ENCODE assay signal across 8 mouse cellular contexts in the genomic region with DNA sequence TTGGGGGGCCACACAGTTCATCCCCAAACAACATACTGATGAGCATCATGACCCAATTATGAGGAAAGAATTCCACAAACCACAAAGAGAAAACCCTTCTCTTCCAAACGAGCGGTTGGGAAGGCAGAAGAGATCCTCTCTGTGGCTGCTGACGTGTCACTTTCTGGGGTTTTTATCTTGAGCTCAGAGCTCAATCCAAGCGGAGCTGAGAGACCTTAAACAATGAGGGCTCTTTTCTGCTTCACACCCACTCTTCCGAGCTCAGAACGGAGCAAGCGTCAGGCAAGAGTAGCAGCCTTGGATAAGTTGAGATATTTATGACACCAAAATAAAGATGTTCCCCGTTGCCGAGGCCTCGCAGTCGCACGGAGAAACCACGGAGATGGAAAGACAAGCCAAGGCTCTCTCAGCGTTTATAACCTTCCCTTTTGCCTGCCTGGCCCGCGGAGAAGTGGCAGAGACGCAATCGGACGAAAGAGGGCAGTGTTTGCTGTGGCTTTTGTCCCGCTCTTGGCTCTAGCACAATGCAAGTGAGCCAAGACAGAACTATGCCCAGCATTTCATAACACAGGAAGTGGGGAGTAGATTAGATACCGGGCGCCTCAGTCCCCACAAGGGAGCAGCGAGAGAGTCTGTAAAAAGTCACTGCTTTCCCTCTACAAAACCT.
A peak's percentile ranks its signal among the peaks of the same experiment; 100 is the strongest.
DNase-seq lines count a peak whose midpoint lies in the region; ATAC-seq and TF ChIP-seq lines count a peak whose summit lies in the region.

No protein-coding gene starts in this region.

- no peak for TF ChIP-seq POLR2A in bone marrow, adult 2 months (IDR thresholded peaks at IDR 0.05; ENCODE audit: borderline replicate concordance, control insufficient read depth, low read depth, low read length)

- no peak overlapping the region for H3K9ac ChIP-seq in embryonic facial prominence, embryonic 15.5 days
- peak overlapping the region; percentile 4; the same call in 1 of the 2 replicates for H3K9ac ChIP-seq in heart, embryonic 11.5 days (ENCODE audit: low read depth, low read length)
- 0 out of 2 replicates have a peak overlapping the region, but pooled peaks have one; percentile 15 for H3K9ac ChIP-seq in kidney, embryonic 15.5 days
- H3K9ac ChIP-seq in limb, embryonic 15.5 days = no peak overlapping the region

- H3K27me3 ChIP-seq in embryonic facial prominence, embryonic 15.5 days = 0 out of 2 replicates have a peak, but pooled peaks cover 3% of the 10 kb centered on the region
- peaks cover 12% of the 10 kb centered on the region for H3K27me3 ChIP-seq in heart, embryonic 11.5 days (ENCODE audit: control insufficient read depth, insufficient read depth, low read length)
- peaks cover 70% of the 10 kb centered on the region for H3K27me3 ChIP-seq in kidney, embryonic 15.5 days
- 0 out of 2 replicates have a peak, but pooled peaks cover 4% of the 10 kb centered on the region for H3K27me3 ChIP-seq in limb, embryonic 15.5 days

- H3K4me1 ChIP-seq in bone marrow, adult 2 months (ENCODE audit: control insufficient read depth, insufficient read depth, low read length) = no peaks in the 10 kb centered on the region; the same call in 1 of the 2 replicates
- H3K4me1 ChIP-seq in embryonic facial prominence, embryonic 15.5 days = peaks cover 20% of the 10 kb centered on the region
- peaks cover 25% of the 10 kb centered on the region for H3K4me1 ChIP-seq in heart, embryonic 11.5 days (ENCODE audit: control insufficient read depth, insufficient read depth, low read length)
- H3K4me1 ChIP-seq in kidney, embryonic 15.5 days = peaks cover 14% of the 10 kb centered on the region
- peaks cover 22% of the 10 kb centered on the region for H3K4me1 ChIP-seq in limb, embryonic 15.5 days

- no peaks in the 10 kb centered on the region for H3K36me3 ChIP-seq in embryonic facial prominence, embryonic 15.5 days
- H3K36me3 ChIP-seq in heart, embryonic 11.5 days (ENCODE audit: control insufficient read depth, insufficient read depth, low read length) = no peaks in the 10 kb centered on the region
- H3K36me3 ChIP-seq in kidney, embryonic 15.5 days = no peaks in the 10 kb centered on the region
- no peaks in the 10 kb centered on the region for H3K36me3 ChIP-seq in limb, embryonic 15.5 days

- peak; percentile 86 for TF ChIP-seq CTCF in bone marrow, adult 2 months (IDR thresholded peaks at IDR 0.05; ENCODE audit: control insufficient read depth, insufficient read depth, low read length)

- peak; percentile 86 for ATAC-seq in embryonic facial prominence, embryonic 15.5 days (ENCODE audit: insufficient number of reproducible peaks, low FRiP score, low TSS enrichment, low read depth)
- ATAC-seq in heart, embryonic 11.5 days (replicated peaks; ENCODE audit: insufficient number of reproducible peaks, low FRiP score, low TSS enrichment) = peak; percentile 81; the same call in 1 of the 2 replicates
- ATAC-seq in kidney, embryonic 15.5 days (replicated peaks; ENCODE audit: low FRiP score) = peak; percentile 91
- ATAC-seq in limb, embryonic 15.5 days (ENCODE audit: insufficient number of reproducible peaks, low FRiP score, low TSS enrichment, low read depth) = peak; percentile 82

- DNase-seq in 416B (ENCODE audit: low read depth) = peak; percentile 92
- peak; percentile 22 to 64 for DNase-seq in monocyte, adult 2 months (ENCODE audit: low read depth in 1 of 2, low spot score in 2 of 2)
- peak; percentile 33 to 56 for DNase-seq in spleen, postnatal 14 days (ENCODE audit: low spot score in 2 of 2)

- no peak overlapping the region for H3K27ac ChIP-seq in bone marrow, adult 2 months (ENCODE audit: control insufficient read depth, insufficient read depth, low read depth, low read length, poor library complexity)
- peak overlapping the region; percentile 87 for H3K27ac ChIP-seq in embryonic facial prominence, embryonic 15.5 days (replicated peaks)
- 0 out of 2 replicates have a peak overlapping the region, but pooled peaks have one; percentile 52 for H3K27ac ChIP-seq in heart, embryonic 11.5 days (ENCODE audit: low read depth, low read length)
- peak overlapping the region; percentile 74 for H3K27ac ChIP-seq in kidney, embryonic 15.5 days
- peak overlapping the region; percentile 86 for H3K27ac ChIP-seq in limb, embryonic 15.5 days

- no peaks in the 10 kb centered on the region for H3K9me3 ChIP-seq in embryonic facial prominence, embryonic 15.5 days (replicated peaks)
- no peaks in the 10 kb centered on the region for H3K9me3 ChIP-seq in heart, embryonic 11.5 days (replicated peaks; ENCODE audit: control insufficient read depth, low read length)
- H3K9me3 ChIP-seq in kidney, embryonic 15.5 days (replicated peaks) = no peaks in the 10 kb centered on the region
- H3K9me3 ChIP-seq in limb, embryonic 15.5 days = no peaks in the 10 kb centered on the region

- no peak overlapping the region for H3K4me3 ChIP-seq in bone marrow, adult 2 months (replicated peaks; ENCODE audit: control insufficient read depth, low read depth, low read length)
- peak overlapping the region; percentile 27 for H3K4me3 ChIP-seq in embryonic facial prominence, embryonic 15.5 days (replicated peaks)
- peak overlapping the region; percentile 27; the same call in 1 of the 2 replicates for H3K4me3 ChIP-seq in heart, embryonic 11.5 days (ENCODE audit: low read depth, low read length)
- H3K4me3 ChIP-seq in kidney, embryonic 15.5 days (replicated peaks) = peak overlapping the region; percentile 33
- H3K4me3 ChIP-seq in limb, embryonic 15.5 days = peak overlapping the region; percentile 31

- H3K4me2 ChIP-seq in embryonic facial prominence, embryonic 15.5 days (replicated peaks) = peak overlapping the region; percentile 40
- peak overlapping the region; percentile 62 for H3K4me2 ChIP-seq in heart, embryonic 11.5 days
- H3K4me2 ChIP-seq in kidney, embryonic 15.5 days = peak overlapping the region; percentile 60
- peak overlapping the region; percentile 46 for H3K4me2 ChIP-seq in limb, embryonic 15.5 days

- WGBS in bone marrow, adult 2 months = under 1% methylated on average over 23 of the region's 23 CpGs
- under 1% methylated on average over 23 of the region's 23 CpGs for WGBS in embryonic facial prominence, embryonic 15.5 days
- WGBS in heart, embryonic 11.5 days (ENCODE audit: insufficient replicate concordance) = under 1% methylated on average over 23 of the region's 23 CpGs
- under 1% methylated on average over 23 of the region's 23 CpGs for WGBS in kidney, embryonic 15.5 days
- under 1% methylated on average over 23 of the region's 23 CpGs for WGBS in limb, embryonic 15.5 days

Comparison
In these comparisons a context has a peak if more than half of its experiments do, and no peak if none do; other contexts are left out.
1. H3K9ac ChIP-seq: peak in heart, embryonic 11.5 days (single experiment) and kidney, embryonic 15.5 days (single experiment); none in embryonic facial prominence, embryonic 15.5 days (single experiment) and limb, embryonic 15.5 days (single experiment).
2. Peak in every context shown above with its lines, with median percentiles within 50 percentile points of each other: DNase-seq, ATAC-seq and H3K4me2 ChIP-seq.